Mouse (Mus musculus) spleen, adult 2 months (tissue): ENCODE results near the gene Ass1. TPM values are rescaled to one million over a fixed set of nuclear protein-coding genes. Genes with fewer than 3 reads are reported as not detected.

Source experiments
- DNase-seq, 2 experiments: peaks; one replicate each; pipeline versions ENCODE4 v3.0.0 to v3.0.0-alpha.2; 2012 to 2021; ENCODE audit warnings: low spot score in 2 of 2, low read depth in 1 of 2
- H3K27ac ChIP-seq: fragments of 200-500 bp; 2 replicates; pipeline ENCODE4 v1.5.1; 2012; ENCODE audit warnings: low read length, inconsistent platforms; ENCODE audit not compliant: insufficient read depth
- H3K27me3 ChIP-seq: fragments of 200-500 bp; 2 replicates; pipeline ENCODE4 v1.6.1; 2012; ENCODE audit warnings: mild to moderate bottlenecking, moderate library complexity, low read length, inconsistent platforms; ENCODE audit not compliant: control insufficient read depth, insufficient read depth
- H3K36me3 ChIP-seq: fragments of 200-500 bp; 2 replicates; pipeline ENCODE4 v1.6.1; 2012; ENCODE audit warnings: mild to moderate bottlenecking, low read length, inconsistent platforms; ENCODE audit not compliant: control insufficient read depth, insufficient read depth
- H3K4me1 ChIP-seq: fragments of 200-500 bp; 2 replicates; pipeline ENCODE4 v1.6.1; 2011; ENCODE audit warnings: inconsistent platforms; ENCODE audit not compliant: control insufficient read depth, insufficient read depth, insufficient read length
- H3K4me3 ChIP-seq: fragments of 200-500 bp; 2 replicates; pipeline ENCODE4 v1.5.1; 2011; ENCODE audit warnings: mild to moderate bottlenecking, inconsistent platforms; ENCODE audit not compliant: insufficient read depth, insufficient read length; ENCODE audit errors: extremely low read depth
- CTCF ChIP-seq: fragments of 200-500 bp; IDR thresholded peaks from 2 replicates; pipeline ENCODE4 v1.5.1; 2011; ENCODE audit warnings: mild to moderate bottlenecking, inconsistent platforms; ENCODE audit not compliant: insufficient read depth, insufficient read length, insufficient replicate concordance; ENCODE audit errors: extremely low read depth
- POLR2A ChIP-seq: fragments of 200-500 bp; IDR thresholded peaks from 2 replicates; pipeline ENCODE4 v1.6.1; 2011; ENCODE audit warnings: low read depth, low read length, inconsistent platforms
- WGBS: fragments of 180-500 bp; shearing (Covaris S2); methylation state at CpG from one replicate; pipeline ENCODE4 v1.1.7; 2018; 5-methylcytosine and 5-hydroxymethylcytosine counted together
- polyA plus RNA-seq: library from polyadenylated mRNA; depleted of rRNA; stranded (reverse); fragments of >200 nt; gene quantifications from 2 replicates; pipeline ENCODE4 v1.2.3, GENCODE M21; 2012

The Ass1 gene
- polyA plus RNA-seq, 1 experiment: 18.9 TPM

- Histone ChIP-seq H3K27ac (no peak overlapping the region), H3K4me1 (no peaks in the 10 kb centered on the region), H3K27me3 (no peaks in the 10 kb centered on the region), H3K36me3 (no peaks in the 10 kb centered on the region), H3K4me3 (no peak overlapping the region)
- no peak for TF ChIP-seq POLR2A
- no peak for TF ChIP-seq CTCF
- WGBS: 95% methylated on average over 14 of the region's 14 CpGs
- no peak for DNase-seq
Observed at GRCm38 (mm10) chr2:31437480-31438245, 32.3 kb upstream of the Ass1 start.

DNA sequence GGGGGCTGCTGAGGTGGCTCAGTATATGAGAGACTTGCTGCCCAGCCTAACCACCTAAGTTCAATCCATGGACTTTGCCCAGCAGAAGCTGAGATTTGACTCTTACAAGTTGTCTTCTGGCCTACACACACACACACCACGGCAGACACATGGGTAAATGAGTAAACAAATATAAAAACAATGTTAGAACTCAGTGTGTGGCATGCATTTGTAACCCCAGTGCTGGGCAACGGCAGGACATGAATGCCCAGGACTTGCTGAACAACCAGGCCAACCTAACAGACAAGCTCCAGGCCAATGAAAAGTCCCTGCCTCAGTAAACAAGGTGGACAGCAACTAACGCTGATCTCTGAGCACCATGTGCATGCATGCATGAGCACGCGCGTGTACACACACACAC is 30.4 kb upstream of the Ass1 start:
- Histone ChIP-seq H3K27ac (no peak overlapping the region), H3K4me1 (no peaks in the 10 kb centered on the region; the same call in 1 of the 2 replicates), H3K27me3 (no peaks in the 10 kb centered on the region), H3K4me3 (no peak overlapping the region), H3K36me3 (no peaks in the 10 kb centered on the region)
- 95% methylated on average over 6 of the region's 6 CpGs for WGBS
- no peak for DNase-seq
- TF ChIP-seq POLR2A (no peak), CTCF (no peak)

GRCm38 (mm10) chr2:31442480-31443160 is 27.4 kb upstream of the Ass1 start:
- Histone ChIP-seq H3K27ac (no peak overlapping the region), H3K4me1 (peaks cover 3% of the 10 kb centered on the region), H3K4me3 (no peak overlapping the region), H3K27me3 (no peaks in the 10 kb centered on the region), H3K36me3 (no peaks in the 10 kb centered on the region)
- 65% methylated on average over 11 of the region's 11 CpGs for WGBS
- no peak for DNase-seq
- TF ChIP-seq CTCF: no peak
- no peak for TF ChIP-seq POLR2A

- no peak overlapping the region for H3K4me3 ChIP-seq
- peaks cover 3% of the 10 kb centered on the region for H3K4me1 ChIP-seq
- H3K36me3 ChIP-seq: no peaks in the 10 kb centered on the region
- TF ChIP-seq POLR2A (no peak), CTCF (no peak)
- 49% methylated on average over 4 of the region's 4 CpGs for WGBS
- DNase-seq: no peak
- no peaks in the 10 kb centered on the region for H3K27me3 ChIP-seq
- no peak overlapping the region; the same call in 1 of the 2 replicates for H3K27ac ChIP-seq
Observed at GRCm38 (mm10) chr2:31446036-31446435, 24.0 kb upstream of the Ass1 start.

DNA sequence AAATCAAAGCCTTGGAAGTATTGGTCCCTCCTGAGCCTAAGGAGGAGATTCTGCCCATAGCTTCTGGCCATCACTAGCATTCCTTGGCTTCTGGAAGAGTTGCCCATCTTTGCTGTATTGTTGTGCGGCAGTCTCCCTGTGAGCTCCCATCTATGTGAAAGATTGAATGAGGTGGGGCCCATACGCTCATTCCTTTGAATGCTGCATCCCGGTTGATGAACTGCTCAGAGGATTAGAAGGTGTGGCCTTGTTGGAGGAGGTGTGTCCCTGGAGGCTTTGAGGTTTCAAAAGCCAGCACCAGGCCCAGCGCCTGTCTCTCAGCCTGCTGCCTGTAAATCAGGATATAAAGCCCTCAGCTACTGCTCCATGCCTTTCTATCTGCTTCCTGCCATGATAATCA is 23.6 kb upstream of the Ass1 start:
- no peak overlapping the region; the same call in 1 of the 2 replicates for H3K27ac ChIP-seq
- 80% methylated on average over 4 of the region's 4 CpGs for WGBS
- no peaks in the 10 kb centered on the region for H3K36me3 ChIP-seq
- TF ChIP-seq POLR2A: no peak
- no peak for TF ChIP-seq CTCF
- no peak for DNase-seq
- H3K27me3 ChIP-seq: no peaks in the 10 kb centered on the region
- no peak overlapping the region for H3K4me3 ChIP-seq
- H3K4me1 ChIP-seq: peaks cover 3% of the 10 kb centered on the region

GRCm38 (mm10) chr2:31447536-31447935 is 22.5 kb upstream of the Ass1 start:
- DNase-seq: no peak
- no peak for TF ChIP-seq CTCF
- no peak for TF ChIP-seq POLR2A

More at GRCm38 (mm10) chr2:31447536-31447935, 22.5 kb upstream of the Ass1 start:
- H3K4me3 ChIP-seq: no peak overlapping the region
- no peak overlapping the region for H3K27ac ChIP-seq
- H3K36me3 ChIP-seq: no peaks in the 10 kb centered on the region
- 46% methylated on average over 2 of the region's 2 CpGs for WGBS
- no peaks in the 10 kb centered on the region for H3K27me3 ChIP-seq
- H3K4me1 ChIP-seq: peaks cover 3% of the 10 kb centered on the region
